Mouse (Mus musculus): Measurements from ENCODE around the gene Gzmn. TPM values are rescaled to one million over a fixed set of nuclear protein-coding genes. Genes with fewer than 3 reads are reported as not detected.
"Not testable (repeated sequence)": the region's sequence is repeated elsewhere in the genome, so short reads cannot be mapped to it uniquely, and the experiment has no call there.

Gzmn gene
- not detected in 2 replicates for polyA plus RNA-seq (2014; fragmentation: Nextera tagmentation; extraction: Ambion mirVana)

DNA sequence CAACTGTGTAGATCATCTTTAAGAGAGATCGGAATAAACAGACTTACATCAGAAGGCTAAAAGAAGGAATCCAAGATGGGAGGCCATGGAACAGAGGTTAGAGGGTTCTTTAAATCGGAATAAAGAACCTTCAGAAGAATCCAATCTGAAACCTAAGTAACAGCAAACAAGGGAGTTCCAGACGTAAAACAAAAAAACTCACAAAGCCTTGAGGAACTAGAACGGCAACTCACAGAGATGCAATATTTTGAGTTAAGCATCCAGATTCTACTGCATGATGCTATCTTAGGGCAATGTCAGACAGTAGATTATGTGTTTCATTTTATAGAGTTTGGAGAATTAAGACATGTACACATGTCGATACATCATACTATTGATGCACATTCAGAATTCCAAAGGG lies at the start of gene Gzmn:
TSS of gene Gzmn (minus strand) at position 101 of the 400 bp plus-strand sequence.
- ATAC-seq (ENCODE audit: insufficient number of reproducible peaks, insufficient read depth, low FRiP score, low read depth) = no peak

DNA sequence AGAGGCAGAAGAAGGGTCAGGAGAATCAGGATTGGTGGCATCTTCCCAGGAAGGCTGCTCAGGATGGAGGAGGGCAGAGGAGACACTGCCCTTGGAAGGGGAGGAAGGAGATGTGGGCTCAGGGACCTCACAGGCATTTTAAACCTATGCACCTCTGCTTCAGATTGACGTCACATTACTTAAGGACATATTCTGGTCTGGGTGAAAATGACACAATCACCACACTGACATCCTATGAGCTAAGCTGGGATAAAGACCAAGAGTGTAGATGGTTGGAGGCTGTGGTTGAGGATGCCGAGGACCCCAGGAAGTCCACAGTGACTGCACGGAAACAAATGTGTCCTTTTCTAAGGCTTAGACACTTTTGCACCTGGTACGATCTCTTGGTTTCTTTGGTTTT lies 36.9 kb upstream of the Gzmn start, which contains the start of gene Gzmf:
TSS of gene Gzmf (minus strand) at position 101 of the 400 bp plus-strand sequence.
- ATAC-seq (ENCODE audit: insufficient number of reproducible peaks, insufficient read depth, low FRiP score, low read depth) = no peak
- no peaks in the 10 kb centered on the region for H3K9me3 ChIP-seq (ENCODE audit: control insufficient read depth, low read length)
- H3K27ac ChIP-seq (replicated peaks in 1 of 2; ENCODE audit: control insufficient read depth in 1 of 2, insufficient read depth in 1 of 2, low read depth in 2 of 2, low read length in 2 of 2) = no peak within 1 kb of the TSS
- no peaks in the 10 kb centered on the region for H3K4me1 ChIP-seq (ENCODE audit: control insufficient read depth in 2 of 2, insufficient read depth in 2 of 2, low read length in 2 of 2)
- H3K36me3 ChIP-seq (ENCODE audit: control insufficient read depth, insufficient read depth, low read length) = no peaks in the 10 kb centered on the region
- H3K9ac ChIP-seq (ENCODE audit: low read length) = no peak within 1 kb of the TSS
- no peak within 1 kb of the TSS for H3K4me3 ChIP-seq (ENCODE audit: control insufficient read depth in 1 of 2, insufficient read depth in 1 of 2, low read depth in 1 of 2, low read length in 2 of 2)
- 86% methylated on average over 4 of the region's 4 CpGs for WGBS
- H3K4me2 ChIP-seq (ENCODE audit: low read length) = no peak within 1 kb of the TSS
- no peaks in the 10 kb centered on the region for H3K27me3 ChIP-seq (ENCODE audit: control insufficient read depth, insufficient read depth, low read length)

More for the DNA sequence above, at the start of gene Gzmn:
- Histone ChIP-seq H3K9me3 (ENCODE audit: control insufficient read depth, low read length) (no peaks in the 10 kb centered on the region), H3K9ac (ENCODE audit: low read length) (no peak within 1 kb of the TSS), H3K4me3 (ENCODE audit: control insufficient read depth in 1 of 2, insufficient read depth in 1 of 2, low read depth in 1 of 2, low read length in 2 of 2) (no peak within 1 kb of the TSS), H3K4me2 (ENCODE audit: low read length) (no peak within 1 kb of the TSS), H3K27me3 (ENCODE audit: control insufficient read depth, insufficient read depth, low read length) (no peaks in the 10 kb centered on the region), H3K27ac (replicated peaks in 1 of 2; ENCODE audit: control insufficient read depth in 1 of 2, insufficient read depth in 1 of 2, low read depth in 2 of 2, low read length in 2 of 2) (no peak within 1 kb of the TSS), H3K4me1 (ENCODE audit: control insufficient read depth in 2 of 2, insufficient read depth in 2 of 2, low read length in 2 of 2) (no peaks in the 10 kb centered on the region), H3K36me3 (ENCODE audit: control insufficient read depth, insufficient read depth, low read length) (no peaks in the 10 kb centered on the region)
- WGBS = 86% methylated on average over 5 of the region's 5 CpGs

DNA sequence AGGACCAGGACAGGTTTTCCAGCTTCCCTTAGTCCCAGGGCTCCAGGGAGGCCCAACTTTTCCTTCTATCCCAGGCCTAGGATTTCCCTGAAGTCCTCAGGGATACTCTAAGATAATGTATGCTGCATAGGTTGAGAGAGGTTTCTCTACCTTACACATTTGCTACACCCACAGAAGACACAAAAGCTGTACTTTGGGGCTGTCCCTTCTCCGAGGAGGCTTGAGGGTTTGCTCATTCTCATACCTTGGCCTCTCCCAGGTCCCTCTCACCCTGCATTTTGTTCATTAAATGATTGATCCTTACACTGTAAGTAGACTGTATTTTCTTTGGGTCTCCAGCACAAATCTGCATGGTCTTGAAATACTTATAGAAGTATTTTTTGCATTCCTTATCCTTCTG lies 31.2 kb upstream of the Gzmn start:
- Histone ChIP-seq H3K36me3 (ENCODE audit: control insufficient read depth, insufficient read depth, low read length) (no peaks in the 10 kb centered on the region), H3K4me3 (ENCODE audit: control insufficient read depth in 1 of 2, insufficient read depth in 1 of 2, low read depth in 1 of 2, low read length in 2 of 2) (no peak overlapping the region), H3K4me1 (ENCODE audit: control insufficient read depth in 2 of 2, insufficient read depth in 2 of 2, low read length in 2 of 2) (no peaks in the 10 kb centered on the region), H3K9ac (ENCODE audit: low read length) (no peak overlapping the region), H3K27me3 (ENCODE audit: control insufficient read depth, insufficient read depth, low read length) (no peaks in the 10 kb centered on the region), H3K27ac (replicated peaks in 1 of 2; ENCODE audit: control insufficient read depth in 1 of 2, insufficient read depth in 1 of 2, low read depth in 2 of 2, low read length in 2 of 2) (no peak overlapping the region), H3K4me2 (ENCODE audit: low read length) (no peak overlapping the region), H3K9me3 (ENCODE audit: control insufficient read depth, low read length) (no peaks in the 10 kb centered on the region)
- WGBS = 80% methylated on average over 1 of the region's 1 CpGs
- ATAC-seq (ENCODE audit: insufficient number of reproducible peaks, insufficient read depth, low FRiP score, low read depth) = no peak

DNA sequence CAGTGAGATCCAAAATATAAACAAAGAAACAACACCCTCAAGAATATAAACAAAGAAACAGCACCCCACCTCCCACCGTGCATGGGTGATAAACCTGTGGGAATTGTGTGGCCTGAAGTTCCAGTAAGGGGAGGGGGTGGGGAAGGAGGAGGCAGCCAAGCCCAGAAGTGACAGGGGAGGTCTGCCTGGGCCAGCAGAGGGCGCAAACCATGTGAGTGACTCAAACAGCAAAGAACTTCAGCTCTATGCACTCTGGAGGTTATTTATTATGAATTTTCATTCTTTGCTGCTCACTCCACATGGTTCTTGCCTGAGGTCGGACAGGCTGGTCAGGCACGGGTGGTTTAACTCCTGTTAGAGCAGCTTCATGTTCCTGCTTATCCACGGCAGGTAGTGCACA lies 30.6 kb upstream of the Gzmn start:
- not testable (repeated sequence) for ATAC-seq (ENCODE audit: insufficient number of reproducible peaks, insufficient read depth, low FRiP score, low read depth)

DNA sequence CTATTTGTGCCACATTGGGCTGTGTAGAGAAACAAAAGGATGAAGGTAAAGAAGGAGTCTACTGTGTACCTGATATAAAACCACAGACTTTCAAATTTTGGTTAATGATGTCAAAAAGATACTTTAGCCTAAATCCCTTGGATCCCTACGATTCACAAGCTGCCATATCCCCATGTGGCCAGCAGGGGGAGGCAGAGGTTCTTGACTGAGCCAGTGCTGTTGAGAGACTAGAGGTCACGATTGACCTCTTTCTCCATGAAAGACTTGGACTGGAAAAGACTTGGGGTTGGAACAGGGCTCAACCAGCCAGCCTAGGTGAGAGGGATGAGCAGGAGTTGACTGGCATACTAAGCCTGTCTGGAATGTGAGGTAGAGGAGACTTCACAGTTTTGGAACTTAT lies 29.6 kb upstream of the Gzmn start:
- no peak for ATAC-seq (ENCODE audit: insufficient number of reproducible peaks, insufficient read depth, low FRiP score, low read depth)
- Histone ChIP-seq H3K4me2 (ENCODE audit: low read length) (no peak overlapping the region), H3K4me3 (ENCODE audit: control insufficient read depth in 1 of 2, insufficient read depth in 1 of 2, low read depth in 1 of 2, low read length in 2 of 2) (no peak overlapping the region), H3K9me3 (ENCODE audit: control insufficient read depth, low read length) (no peaks in the 10 kb centered on the region), H3K36me3 (ENCODE audit: control insufficient read depth, insufficient read depth, low read length) (no peaks in the 10 kb centered on the region), H3K4me1 (ENCODE audit: control insufficient read depth in 2 of 2, insufficient read depth in 2 of 2, low read length in 2 of 2) (no peaks in the 10 kb centered on the region), H3K27ac (replicated peaks in 1 of 2; ENCODE audit: control insufficient read depth in 1 of 2, insufficient read depth in 1 of 2, low read depth in 2 of 2, low read length in 2 of 2) (no peak overlapping the region), H3K9ac (ENCODE audit: low read length) (no peak overlapping the region), H3K27me3 (ENCODE audit: control insufficient read depth, insufficient read depth, low read length) (no peaks in the 10 kb centered on the region)
- WGBS = 14% methylated on average over 2 of the region's 2 CpGs

More for the DNA sequence above, 30.6 kb upstream of the Gzmn start:
- not testable (repeated sequence) for H3K36me3 ChIP-seq (ENCODE audit: control insufficient read depth, insufficient read depth, low read length); H3K27me3 ChIP-seq (ENCODE audit: control insufficient read depth, insufficient read depth, low read length); H3K4me2 ChIP-seq (ENCODE audit: low read length); H3K4me3 ChIP-seq (ENCODE audit: control insufficient read depth in 1 of 2, insufficient read depth in 1 of 2, low read depth in 1 of 2, low read length in 2 of 2); H3K4me1 ChIP-seq (ENCODE audit: control insufficient read depth in 2 of 2, insufficient read depth in 2 of 2, low read length in 2 of 2); H3K9ac ChIP-seq (ENCODE audit: low read length); H3K27ac ChIP-seq (replicated peaks in 1 of 2; ENCODE audit: control insufficient read depth in 1 of 2, insufficient read depth in 1 of 2, low read depth in 2 of 2, low read length in 2 of 2); H3K9me3 ChIP-seq (ENCODE audit: control insufficient read depth, low read length)
- 32% methylated on average over 5 of the region's 5 CpGs for WGBS

DNA sequence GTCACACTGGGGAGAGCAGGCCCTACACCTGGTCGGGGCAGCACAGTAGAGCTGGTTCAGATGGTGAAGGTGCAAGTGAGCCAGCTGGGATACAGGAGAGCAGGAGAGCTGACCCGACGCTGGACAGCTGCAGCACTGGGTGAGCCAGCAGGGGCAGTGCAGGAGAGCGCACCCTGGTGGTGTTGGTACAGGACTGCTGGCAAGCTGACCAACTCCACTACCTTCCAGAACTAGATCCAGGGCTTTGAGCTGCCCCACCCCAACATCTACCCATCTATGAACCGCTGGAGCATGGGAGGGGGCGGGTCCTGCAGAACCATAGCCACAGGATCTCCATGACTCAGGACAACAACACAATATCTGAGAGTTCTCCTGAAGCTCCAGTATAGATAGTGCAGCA lies 12.5 kb upstream of the Gzmn start:
- no peak for ATAC-seq (ENCODE audit: insufficient number of reproducible peaks, insufficient read depth, low FRiP score, low read depth)
- Histone ChIP-seq H3K4me2 (ENCODE audit: low read length) (no peak overlapping the region), H3K27ac (replicated peaks in 1 of 2; ENCODE audit: control insufficient read depth in 1 of 2, insufficient read depth in 1 of 2, low read depth in 2 of 2, low read length in 2 of 2) (no peak overlapping the region), H3K4me1 (ENCODE audit: control insufficient read depth in 2 of 2, insufficient read depth in 2 of 2, low read length in 2 of 2) (no peaks in the 10 kb centered on the region), H3K4me3 (ENCODE audit: control insufficient read depth in 1 of 2, insufficient read depth in 1 of 2, low read depth in 1 of 2, low read length in 2 of 2) (no peak overlapping the region), H3K27me3 (ENCODE audit: control insufficient read depth, insufficient read depth, low read length) (no peaks in the 10 kb centered on the region), H3K36me3 (ENCODE audit: control insufficient read depth, insufficient read depth, low read length) (no peaks in the 10 kb centered on the region), H3K9ac (ENCODE audit: low read length) (no peak overlapping the region), H3K9me3 (ENCODE audit: control insufficient read depth, low read length) (no peaks in the 10 kb centered on the region)
- 46% methylated on average over 6 of the region's 6 CpGs for WGBS

DNA sequence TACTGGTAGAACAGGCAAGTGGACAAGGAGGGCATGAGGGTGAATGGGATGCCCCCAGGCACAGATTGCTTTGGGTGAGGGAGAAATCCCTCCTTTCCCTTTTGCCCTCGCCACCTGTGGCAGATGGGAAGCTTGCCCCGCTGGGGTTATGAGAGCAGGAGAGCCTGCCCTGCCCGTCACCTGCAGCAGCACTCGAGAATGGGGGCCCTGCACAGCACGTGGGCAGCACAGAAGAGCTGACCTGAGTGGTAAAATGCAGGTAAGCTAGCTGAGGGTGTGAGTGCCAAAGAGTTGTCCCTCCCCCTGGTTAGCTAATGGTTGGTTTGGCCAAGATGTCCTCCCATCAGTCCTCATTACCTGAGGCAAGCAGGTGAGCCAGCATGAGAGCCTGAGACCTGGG lies 12.1 kb upstream of the Gzmn start:
- Histone ChIP-seq H3K9me3 (ENCODE audit: control insufficient read depth, low read length) (no peaks in the 10 kb centered on the region), H3K27me3 (ENCODE audit: control insufficient read depth, insufficient read depth, low read length) (no peaks in the 10 kb centered on the region), H3K4me2 (ENCODE audit: low read length) (no peak overlapping the region), H3K4me3 (ENCODE audit: control insufficient read depth in 1 of 2, insufficient read depth in 1 of 2, low read depth in 1 of 2, low read length in 2 of 2) (no peak overlapping the region), H3K36me3 (ENCODE audit: control insufficient read depth, insufficient read depth, low read length) (no peaks in the 10 kb centered on the region), H3K9ac (ENCODE audit: low read length) (no peak overlapping the region), H3K4me1 (ENCODE audit: control insufficient read depth in 2 of 2, insufficient read depth in 2 of 2, low read length in 2 of 2) (no peaks in the 10 kb centered on the region), H3K27ac (replicated peaks in 1 of 2; ENCODE audit: control insufficient read depth in 1 of 2, insufficient read depth in 1 of 2, low read depth in 2 of 2, low read length in 2 of 2) (no peak overlapping the region)
- WGBS = 70% methylated on average over 5 of the region's 5 CpGs
- no peak for ATAC-seq (ENCODE audit: insufficient number of reproducible peaks, insufficient read depth, low FRiP score, low read depth)

DNA sequence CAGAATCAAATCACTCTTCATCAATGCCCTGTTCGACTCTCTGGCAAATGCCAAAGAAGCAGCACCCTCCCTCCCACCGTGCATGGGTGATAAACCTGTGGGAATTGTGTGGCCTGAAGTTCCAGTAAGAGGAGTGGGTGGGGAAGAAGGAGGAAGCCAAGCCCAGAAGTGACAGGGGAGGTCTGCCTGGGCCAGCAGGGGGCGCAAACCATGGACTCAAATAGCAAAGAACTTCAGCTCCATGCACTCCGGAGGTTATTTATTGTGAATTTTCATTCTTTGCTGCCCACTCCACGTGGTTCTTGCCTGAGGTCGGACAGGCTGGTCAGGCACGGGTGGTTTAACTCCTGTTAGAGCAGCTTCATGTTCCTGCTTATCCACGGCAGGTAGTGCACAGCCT lies 3.3 kb upstream of the Gzmn start:
- H3K9me3 ChIP-seq (ENCODE audit: control insufficient read depth, low read length); ATAC-seq (ENCODE audit: insufficient number of reproducible peaks, insufficient read depth, low FRiP score, low read depth); H3K9ac ChIP-seq (ENCODE audit: low read length); H3K4me2 ChIP-seq (ENCODE audit: low read length); H3K27ac ChIP-seq (replicated peaks in 1 of 2; ENCODE audit: control insufficient read depth in 1 of 2, insufficient read depth in 1 of 2, low read depth in 2 of 2, low read length in 2 of 2); H3K4me3 ChIP-seq (ENCODE audit: control insufficient read depth in 1 of 2, insufficient read depth in 1 of 2, low read depth in 1 of 2, low read length in 2 of 2); H3K27me3 ChIP-seq (ENCODE audit: control insufficient read depth, insufficient read depth, low read length); H3K36me3 ChIP-seq (ENCODE audit: control insufficient read depth, insufficient read depth, low read length); H3K4me1 ChIP-seq (ENCODE audit: control insufficient read depth in 2 of 2, insufficient read depth in 2 of 2, low read length in 2 of 2): not testable (repeated sequence)
- 17% methylated on average over 8 of the region's 8 CpGs for WGBS
